Mouse (Mus musculus): ENCODE measurements at regions not wholly inside any gene's neighbourhood (a gene's known extent, or its start where the extent isn't known, plus 50 kb on each side); places are given as distances from the start of the nearest gene placed in this dataset.

DNA sequence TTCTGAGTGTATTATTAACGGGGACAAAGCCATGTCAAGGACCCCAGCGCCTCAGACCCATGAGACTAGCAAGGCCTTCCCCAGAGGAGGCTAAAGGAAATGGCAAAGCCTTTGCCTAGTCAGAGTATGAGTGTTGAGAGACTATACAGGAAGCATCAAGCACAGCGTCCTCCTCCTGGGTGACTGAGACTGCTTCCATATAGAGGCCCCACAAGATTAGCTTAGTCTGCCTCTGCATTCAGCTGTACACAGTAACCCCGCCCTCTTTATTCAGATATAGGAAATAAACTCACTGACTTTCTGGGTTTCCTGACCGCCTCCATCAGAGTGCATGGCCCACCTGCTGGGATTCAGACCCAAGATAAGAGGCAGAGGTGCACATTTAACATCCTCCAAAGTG is 192.8 kb upstream of the Hes1 start:
- no peak for DNase-seq (ENCODE audit: low spot score in 2 of 2)

DNA sequence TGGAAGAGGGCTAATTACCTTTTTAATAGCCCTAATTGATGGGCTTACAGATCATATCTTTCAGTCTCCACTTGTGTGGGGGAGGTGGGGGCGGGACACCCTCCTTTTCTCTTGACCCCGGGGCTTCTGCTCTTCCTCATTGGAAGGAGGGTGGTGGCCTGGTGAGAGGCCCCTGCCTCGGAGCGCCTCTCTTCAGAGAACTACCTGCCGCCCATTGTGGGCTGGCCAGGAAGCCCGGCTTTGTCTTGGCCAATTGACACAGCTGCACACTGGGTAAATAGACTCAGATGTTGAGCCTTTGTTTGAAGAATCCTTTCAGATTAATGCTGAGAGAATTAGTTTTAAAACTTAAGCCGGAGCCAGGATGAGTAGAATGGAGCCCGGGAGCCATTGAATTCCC is 188.0 kb upstream of the Hes1 start:
- no peak for DNase-seq (ENCODE audit: low spot score in 2 of 2)

DNA sequence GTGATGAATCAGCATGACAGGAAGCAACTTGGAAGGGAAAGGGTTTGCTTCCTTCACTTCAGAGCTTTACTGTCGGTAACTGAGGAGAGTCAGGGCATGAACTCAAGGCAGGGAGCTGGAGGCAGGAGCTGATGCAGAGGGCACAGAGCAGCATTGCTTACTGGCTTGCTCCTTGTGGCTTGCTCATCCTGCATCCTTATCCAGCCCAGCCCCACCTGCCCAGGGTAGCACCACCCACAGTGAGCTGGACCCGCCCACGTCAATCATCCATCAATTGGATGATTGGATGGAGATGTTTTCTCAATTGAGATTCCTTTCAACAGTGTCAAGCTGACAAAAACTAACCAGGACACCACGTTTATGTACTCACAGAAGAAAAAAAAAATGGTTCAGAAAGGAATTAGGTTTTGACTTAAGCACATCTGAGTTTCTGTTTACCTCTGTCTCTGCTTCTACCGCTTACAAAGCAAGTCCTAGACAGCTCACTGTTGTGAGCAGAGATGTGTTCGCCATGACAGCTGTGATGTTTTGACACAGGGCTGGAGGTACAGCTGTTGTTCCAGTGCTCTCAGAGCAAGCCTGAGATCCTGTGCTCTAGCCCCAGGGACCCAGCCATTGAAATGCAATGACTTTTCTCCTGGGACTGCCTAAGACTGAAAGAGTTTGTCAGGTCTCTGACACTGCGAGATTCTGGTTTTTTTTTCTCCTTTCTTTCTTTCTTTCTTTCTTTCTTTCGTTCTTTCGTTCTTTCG is 186.6 kb upstream of the Hes1 start:
- DNase-seq (ENCODE audit: low spot score in 2 of 2) = no peak

DNA sequence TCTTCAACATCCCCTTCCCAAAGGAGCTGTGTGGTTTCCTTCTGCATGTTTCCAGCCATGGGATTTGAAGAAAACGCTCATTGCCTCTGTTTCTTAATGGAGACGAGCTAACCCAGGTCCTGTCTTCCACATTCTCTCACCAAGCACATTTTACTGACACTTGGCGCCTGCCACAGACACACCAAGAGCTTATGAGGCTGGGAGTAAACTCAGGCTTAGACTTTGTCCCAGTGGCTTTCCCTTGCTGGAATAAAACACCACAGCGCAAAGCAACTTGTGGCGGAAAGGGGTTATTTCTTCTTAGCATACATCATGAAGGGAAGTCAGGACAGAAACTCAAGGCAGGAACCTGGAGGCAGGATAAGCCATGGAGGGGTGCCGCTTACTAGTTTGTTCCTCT is 184.5 kb upstream of the Hes1 start:
- DNase-seq (ENCODE audit: low spot score in 2 of 2) = no peak

DNA sequence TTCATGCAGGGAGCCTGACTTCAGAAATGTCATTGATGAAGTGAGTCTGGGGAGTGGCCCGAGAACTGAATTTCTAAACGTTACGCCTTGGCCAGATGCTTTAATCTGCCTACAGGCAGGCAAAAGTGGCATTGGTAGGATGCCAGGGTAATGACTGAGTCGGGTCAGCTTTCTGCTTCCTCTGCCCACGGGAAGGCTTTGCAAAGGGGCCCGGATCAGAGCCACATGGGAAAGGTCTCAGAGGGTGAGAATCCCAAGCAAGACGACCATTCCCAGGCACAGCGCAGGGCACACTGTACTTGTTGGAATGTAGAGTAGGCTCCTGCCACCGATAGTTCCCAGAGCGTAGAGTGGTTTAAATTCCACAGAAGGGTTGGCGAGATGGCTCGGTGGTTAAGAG is 182.7 kb upstream of the Hes1 start:
- DNase-seq (ENCODE audit: low spot score in 2 of 2) = no peak

DNA sequence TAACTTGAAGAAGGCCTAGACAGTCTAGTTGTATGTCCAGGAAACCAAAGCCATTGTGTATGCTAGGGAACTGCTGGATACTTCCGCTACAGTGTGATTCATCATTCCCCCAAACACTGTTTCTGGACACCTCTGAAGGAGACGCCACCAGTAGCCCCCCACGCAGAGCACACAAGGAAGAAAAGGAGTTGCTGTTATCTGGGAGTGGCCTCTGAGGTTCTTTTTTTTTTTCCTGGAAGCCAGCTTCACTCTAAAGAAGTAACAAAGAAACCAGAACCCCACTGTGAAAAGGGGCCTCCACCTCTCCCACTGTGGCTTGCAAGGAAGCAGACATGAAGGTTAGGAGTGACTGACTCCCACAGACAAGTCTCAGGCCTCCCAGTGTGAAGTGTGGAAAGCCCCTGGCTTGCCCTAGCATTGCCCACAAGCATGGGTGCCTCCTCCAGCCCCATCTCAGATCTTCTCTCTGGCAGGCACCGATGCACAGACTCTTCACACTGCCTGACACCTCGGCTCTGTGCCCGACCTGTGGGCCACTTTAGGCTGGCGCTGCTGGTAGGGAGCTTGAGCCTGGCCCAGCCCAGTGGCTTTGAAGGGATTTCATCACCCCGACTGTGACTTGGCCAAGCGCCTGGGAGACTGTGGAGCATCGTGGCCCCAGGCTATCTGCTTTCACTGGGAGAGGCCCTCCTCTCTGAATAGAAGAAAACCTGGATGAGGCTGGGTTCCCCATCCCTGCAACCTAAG is 181.8 kb upstream of the Hes1 start:
- DNase-seq (ENCODE audit: low spot score in 2 of 2) = peak; percentile 55 to 61

DNA sequence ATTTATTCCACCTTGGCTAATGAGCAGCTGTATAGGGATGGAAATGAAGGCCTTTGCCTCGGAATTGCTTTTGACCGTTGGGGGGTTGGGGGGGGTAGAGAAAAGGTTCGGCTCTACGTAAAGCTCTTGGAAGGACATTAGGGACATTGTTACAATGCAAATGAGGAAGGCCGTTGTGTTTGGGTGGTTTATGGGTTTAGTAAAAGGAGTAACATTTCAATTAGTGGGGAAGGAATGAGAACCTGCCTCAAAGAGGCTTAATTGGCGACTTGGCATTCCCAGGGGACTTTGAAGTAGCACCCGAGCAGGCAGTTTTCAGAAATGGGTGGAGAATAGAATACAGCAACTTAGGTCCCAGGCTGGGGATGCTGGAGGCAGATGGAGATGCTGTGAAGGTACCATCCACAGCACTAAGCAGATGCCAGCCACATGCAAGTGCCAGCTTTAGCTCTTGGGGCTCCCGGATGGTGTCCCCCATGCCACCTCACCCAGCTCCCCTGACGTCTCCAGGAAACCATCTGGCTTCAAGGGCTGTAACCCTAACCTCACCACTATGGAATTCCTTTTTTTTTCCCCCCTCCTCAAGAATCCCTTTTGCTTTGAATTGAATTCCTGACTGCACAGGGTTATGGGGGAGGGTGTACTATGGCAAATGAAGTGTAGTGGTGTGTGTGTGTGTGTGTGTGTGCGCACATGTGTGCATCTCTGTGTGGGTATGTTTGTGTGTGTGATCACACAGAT is 180.8 kb upstream of the Hes1 start:
- no peak for DNase-seq (ENCODE audit: low spot score in 2 of 2)

DNA sequence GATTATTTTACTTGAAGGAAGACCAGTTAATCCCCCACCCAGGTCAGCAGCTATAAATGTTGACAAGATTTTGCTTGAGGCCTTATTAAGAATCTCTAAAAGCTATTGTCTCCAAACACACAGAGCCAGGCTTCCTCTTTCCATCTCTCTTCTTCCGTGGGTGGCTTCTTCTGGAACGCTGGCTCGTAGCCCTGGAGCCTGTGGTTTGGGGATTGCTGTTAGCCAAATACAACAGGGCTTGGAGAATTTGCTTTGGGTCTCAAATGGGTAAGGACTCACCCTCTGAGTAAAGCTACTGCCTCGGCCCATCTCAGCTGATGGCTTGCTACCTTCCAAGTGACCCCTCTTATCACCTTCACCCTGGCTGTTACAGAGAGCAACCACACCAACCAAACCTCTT is 179.3 kb upstream of the Hes1 start:
- peak in 1 of 2 experiments; percentile 41 for DNase-seq (ENCODE audit: low spot score in 2 of 2)

DNA sequence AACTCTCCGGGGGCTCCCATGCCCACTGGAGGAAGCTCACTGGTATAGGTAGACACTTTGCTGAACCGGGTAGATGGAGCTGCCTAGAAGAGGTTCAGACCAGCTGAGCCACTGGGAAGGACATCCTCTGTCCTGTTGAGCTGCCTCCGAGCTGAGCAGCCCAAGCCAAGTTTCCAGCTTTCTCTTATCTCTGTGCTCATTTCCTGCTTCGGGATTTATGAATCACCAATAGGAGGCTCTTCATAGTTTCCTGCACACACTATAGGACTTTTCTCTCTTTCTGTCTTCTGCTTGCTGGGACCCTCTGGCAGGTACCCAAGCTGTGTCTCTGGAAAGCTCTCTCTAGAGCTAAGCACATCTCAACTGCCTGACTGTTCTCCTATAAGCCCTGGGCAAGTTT is 177.4 kb upstream of the Hes1 start:
- no peak for DNase-seq (ENCODE audit: low spot score in 2 of 2)

DNA sequence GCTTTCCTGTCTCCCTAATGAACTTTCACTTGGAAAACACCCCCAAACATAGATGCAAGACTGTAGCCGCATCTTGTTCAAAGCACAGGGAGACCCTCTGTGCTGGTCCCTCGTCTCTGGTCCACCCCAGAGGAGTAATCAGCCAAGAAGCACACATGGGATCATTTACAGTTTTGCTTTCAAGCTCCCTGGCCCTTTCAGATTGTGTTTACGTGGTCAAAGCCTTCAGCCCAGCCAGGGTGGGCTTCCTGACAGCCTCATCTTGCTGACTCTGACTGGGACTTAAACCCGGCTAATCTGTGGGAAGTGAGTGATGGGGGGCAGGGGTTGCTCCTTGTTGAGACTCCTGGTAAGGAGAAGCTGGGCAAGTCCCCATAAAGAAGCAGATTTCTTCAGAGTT is 174.8 kb upstream of the Hes1 start:
- no peak for DNase-seq (ENCODE audit: low spot score in 2 of 2)

DNA sequence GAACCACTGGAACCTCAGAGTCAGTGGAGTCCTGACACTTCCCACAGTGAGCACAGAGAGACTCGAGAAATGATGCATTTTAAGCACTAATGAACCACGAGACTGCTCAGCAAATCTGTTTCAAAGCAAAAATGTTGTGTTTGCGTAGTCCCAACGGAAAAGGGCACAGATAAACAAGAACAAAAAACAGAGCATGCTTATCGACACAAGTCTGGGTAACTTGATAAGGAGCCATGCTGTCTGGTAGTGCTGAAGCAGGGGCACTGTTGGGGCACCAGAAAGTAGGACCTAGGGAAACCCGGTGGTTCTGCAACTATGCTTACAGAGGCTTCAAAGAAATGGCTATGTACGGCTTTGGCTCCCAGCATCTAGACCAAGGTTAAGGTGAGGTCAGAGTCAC is 172.7 kb upstream of the Hes1 start:
- DNase-seq (ENCODE audit: low spot score in 2 of 2) = no peak

DNA sequence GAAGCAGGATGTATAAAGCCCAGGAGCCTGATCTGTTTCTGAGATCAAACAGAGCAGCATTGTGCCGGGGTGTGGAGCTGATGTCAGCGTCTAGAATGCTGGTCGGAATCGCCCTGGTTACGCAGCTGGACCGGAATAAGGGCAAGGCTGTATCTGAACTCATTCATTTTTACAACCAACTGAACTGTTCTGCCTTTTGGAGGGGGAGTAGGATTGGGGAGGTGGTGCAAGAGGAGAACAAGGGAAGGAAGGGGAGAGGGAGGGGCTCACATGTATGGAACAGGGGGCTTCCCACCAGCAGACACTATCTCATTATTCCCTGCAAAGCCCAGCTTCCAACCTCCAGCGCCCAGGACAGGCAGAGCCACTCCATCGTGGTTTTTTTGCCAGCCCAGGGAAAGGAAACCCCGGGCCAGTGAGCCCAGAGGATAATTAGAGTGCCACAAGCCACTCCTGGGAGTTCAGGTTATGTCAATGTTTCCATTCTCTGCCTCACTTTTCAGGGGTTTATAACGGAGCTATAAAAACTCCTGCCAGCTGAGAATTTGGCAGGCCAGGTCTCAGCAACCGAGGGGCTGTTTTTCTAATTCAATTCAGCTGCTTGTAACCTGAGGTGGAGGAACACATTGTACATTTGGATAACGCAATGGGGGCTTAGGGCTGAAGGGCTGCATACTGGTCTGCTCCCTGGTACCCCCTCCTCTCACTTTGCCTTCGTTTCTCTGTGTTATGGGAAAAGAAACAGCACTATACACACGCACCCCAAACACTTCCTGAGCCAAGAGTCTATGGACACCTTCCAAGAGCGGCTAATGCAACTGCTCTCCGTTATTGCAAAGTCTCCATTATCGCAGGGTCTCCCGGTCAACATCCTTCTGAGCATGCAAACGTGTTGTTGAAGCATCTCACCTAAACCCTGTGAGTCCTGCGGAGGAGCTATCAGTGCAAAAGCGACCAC is 170.0 kb upstream of the Hes1 start:
- peak; percentile 60 to 62 for DNase-seq (ENCODE audit: low spot score in 2 of 2)

DNA sequence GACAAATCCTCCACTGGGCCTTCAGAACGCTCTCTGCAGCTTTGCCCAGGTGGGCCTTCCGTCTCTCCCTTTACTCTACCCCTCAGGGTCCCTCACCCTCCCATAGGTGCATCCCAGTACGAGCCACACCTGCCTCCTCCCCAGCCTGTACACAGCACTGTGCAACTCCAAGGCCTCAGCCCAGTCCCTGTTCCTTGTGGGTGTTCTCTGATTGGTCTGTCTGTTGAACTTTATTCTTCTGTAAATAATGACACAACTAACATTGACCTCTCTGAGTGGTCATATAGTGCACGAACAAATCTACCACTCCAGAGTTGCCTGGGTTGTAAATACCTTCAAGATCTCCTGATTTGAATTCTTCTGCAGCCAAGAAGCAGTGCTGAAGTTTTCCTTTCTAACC is 167.8 kb upstream of the Hes1 start:
- no peak for DNase-seq (ENCODE audit: low spot score in 2 of 2)

DNA sequence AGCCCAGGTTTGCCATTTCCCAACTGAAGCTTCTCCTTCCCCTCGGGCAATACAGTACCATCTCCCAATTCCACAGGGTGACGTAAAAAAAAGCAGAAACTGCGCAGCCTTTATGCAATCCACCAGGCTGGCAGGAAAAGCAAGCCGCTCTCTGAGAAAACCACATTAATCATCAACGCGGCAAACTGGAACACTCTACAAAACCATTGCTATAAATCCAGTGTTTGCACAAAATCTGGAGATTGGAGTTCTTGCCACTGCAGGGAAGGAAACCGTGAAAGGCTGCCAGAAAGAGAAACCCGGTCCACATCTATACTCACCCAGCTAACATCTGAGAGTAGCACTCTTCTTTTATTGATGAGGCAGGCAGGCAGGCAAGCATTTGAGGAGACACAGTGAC is 160.7 kb upstream of the Hes1 start:
- DNase-seq (ENCODE audit: low spot score in 2 of 2) = no peak

DNA sequence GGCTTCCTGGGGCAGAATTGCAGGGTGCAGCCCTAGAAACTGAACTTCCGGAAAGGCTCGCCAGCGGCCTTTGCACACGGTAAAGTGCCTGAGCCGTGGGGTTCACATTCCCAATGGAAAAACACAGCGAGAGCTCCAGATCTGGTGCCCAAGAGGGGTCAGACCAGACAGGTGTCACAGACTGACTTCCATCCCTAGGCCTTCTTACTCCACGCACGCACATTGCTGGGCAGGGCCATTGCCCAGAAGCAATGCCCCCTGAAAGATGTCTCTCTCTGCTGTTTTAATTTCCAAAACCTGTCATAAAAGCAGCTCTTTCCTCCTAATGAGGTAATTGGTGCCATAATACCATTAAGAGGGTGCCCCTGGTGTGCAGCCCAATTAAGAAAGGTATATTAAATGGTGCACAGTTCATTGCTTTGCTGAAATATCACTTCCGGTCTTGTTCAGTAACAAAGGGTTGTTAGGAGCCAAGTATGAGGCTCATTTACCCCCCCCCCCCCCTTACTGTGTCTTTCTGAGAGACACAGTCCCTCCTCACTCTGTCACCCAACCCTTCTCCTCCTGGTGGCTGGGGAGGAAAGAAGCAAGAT is 159.9 kb upstream of the Hes1 start:
- no peak for DNase-seq (ENCODE audit: low spot score in 2 of 2)

DNA sequence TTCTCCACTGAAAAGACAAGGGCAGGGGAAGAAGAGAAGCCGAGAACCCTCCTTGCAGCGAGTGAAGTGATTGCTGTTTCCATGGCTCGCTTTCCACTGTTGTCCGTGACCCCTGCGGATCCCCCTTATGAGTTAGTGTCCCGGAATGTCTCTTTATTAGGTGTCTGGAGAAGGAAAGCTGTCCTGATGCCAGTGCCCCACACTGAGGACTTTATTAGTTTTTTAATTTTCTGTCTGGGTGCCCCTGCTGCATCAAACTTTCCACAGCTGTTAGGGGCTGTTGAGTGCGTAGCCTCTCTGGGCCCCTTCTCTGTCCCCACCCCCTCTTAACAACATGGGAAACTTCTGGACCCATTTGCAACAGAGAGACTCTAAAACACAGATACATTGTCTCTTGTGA is 156.9 kb upstream of the Hes1 start:
- no peak for DNase-seq (ENCODE audit: low spot score in 2 of 2)

DNA sequence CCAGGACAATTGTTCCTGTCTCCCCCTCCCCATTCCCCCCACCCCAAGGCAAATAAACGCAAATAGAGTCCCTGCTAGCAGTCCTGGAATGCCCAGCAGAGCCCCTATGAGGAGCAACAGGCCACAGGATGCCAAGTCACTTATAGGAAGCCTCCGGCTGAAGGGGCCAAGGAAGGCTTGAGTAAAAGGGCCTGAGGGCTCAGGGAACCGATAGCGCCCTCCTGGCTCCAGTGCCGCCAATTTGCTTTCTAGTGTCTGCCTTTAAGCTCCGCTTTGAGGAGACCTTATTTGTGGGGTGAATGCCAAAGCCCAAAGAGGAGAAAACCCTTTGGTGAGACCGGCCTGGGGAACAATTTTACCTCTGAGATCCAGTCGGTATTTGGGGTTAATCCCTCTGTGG is 156.2 kb upstream of the Hes1 start:
- no peak for DNase-seq (ENCODE audit: low spot score in 2 of 2)

DNA sequence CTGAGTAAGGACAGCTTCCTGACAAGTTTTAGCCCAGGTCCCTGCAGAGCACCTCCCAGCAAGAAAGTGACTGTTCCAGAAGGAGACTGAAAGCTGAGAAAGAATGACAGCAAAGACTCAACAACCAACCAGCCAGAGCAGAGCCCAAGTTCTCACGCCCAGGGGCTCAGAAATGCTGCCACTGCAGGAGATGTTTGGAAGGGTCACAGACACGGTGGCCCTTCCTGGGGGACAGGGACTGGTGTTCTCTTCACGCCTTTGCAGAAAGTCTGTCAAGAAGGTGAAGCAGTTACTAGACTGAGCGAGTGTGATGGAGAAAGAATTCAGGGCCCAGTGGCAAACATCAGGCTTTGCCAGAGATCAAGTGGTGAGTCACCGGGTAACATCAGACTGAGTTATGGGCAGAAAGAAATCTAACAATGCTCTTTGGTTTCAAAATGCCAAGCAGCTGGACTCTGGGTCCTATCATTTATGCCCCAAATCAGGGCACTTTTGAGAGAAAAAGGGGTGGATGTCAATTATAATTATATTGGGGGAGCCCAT is 154.2 kb upstream of the Hes1 start:
- DNase-seq (ENCODE audit: low spot score in 2 of 2) = no peak

DNA sequence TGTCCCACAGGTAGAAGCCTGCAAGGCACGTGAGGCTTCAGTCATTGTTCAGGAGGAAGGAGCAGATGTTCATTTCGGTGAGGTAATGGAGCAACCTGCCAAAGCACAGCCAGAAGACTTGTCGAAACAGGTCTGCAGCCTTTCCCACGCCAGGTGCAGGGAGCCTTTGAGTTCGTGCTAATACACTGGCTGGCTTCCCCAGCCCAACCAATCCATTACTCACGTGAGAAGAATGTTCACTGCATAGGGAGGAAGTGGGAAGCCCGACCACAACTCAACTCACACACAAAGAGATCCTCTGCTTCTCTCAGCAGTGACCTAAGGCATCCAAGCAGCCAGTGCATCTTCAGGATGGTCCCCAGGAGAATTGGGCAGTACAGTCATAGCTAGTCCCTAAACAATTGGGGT is 153.0 kb upstream of the Hes1 start:
- no peak for DNase-seq (ENCODE audit: low spot score in 2 of 2)

DNA sequence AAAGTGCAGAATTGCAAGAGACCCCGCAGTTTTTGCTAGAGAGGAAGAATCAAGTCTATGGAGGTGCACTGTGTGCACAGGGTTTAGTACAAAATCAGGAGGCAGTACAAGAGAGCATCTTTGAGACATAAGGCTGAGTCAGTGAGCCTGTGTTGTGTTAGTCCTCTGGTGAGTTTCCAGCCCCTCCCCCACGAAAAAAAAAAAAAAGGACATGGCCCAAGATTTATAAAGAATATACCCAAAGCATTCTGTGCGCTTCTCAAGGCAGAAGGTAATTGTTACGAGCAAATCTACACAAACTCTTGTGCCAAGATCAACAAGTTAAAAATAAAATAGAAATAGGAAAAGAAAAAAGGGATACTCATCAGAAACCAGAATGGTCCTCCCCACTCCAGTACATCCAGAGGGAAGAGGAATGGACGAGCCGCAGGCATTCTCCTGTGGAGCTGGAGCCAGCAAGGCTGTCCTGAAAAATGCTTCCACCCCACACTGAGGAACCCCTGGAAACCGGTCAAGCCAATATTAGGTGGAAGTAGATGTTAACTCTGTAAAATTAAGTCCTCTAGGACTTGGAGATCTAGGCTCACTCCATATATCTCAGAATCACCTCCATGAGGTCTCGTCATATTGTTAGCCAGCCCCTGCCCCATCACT is 150.7 kb upstream of the Hes1 start:
- no peak for DNase-seq (ENCODE audit: low spot score in 2 of 2)
